Mouse (Mus musculus) liver, postnatal 0 days (tissue): ENCODE measurements around the gene Fbxo17.

Experiments
- CTCF ChIP-seq: sonication (generic); IDR thresholded peaks from 2 replicates; pipeline ENCODE4 v1.5.1; 2016; ENCODE audit warnings: antibody characterized with exemption, low read depth
- EP300 ChIP-seq: IDR thresholded peaks from 2 replicates; pipeline ENCODE4 v1.6.1; 2016; ENCODE audit warnings: antibody characterized with exemption, low read depth, mild to moderate bottlenecking

GRCm38 (mm10) chr7:28694423-28694822 lies 22.2 kb upstream of the Fbxo17 start:
- no peak for TF ChIP-seq CTCF
- TF ChIP-seq EP300 = no peak
